Mouse (Mus musculus): ENCODE measurements around the gene Grin2a. TPM values are rescaled to one million over a fixed set of nuclear protein-coding genes. Genes with fewer than 3 reads are reported as not detected.

The Grin2a gene
- polyA plus RNA-seq, 1 experiment from 2014 or later = 10.2 TPM

DNA sequence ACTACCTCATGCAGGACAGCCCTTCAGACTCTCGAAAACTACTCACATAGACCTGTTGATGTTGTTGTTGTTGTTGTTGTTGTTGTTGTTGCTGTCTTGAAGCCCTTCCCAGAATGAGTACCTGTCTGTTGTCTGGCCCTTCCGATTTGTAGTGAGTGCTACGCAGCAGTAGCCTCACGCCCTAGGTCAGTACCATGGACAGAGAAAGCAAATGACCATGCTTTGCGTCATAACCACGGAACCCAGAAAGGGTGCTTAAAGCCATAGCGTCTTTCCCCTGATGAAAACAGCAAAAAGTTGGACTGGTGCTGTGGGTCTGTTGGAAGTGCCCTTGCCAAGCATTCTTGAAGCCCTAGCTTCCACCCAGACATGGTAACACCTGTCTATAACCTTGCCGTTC lies 158.8 kb downstream of the Grin2a start:
- Histone ChIP-seq H3K9me3 (no peaks in the 10 kb centered on the region), H3K27ac (replicated peaks) (no peak overlapping the region), H3K4me1 (replicated peaks) (no peaks in the 10 kb centered on the region), H3K4me2 (no peak overlapping the region), H3K4me3 (no peak overlapping the region), H3K9ac (no peak overlapping the region), H3K27me3 (no peaks in the 10 kb centered on the region), H3K36me3 (no peaks in the 10 kb centered on the region)
- WGBS = 50% methylated on average over 8 of the region's 8 CpGs
- no peak for ATAC-seq (ENCODE audit: low FRiP score, low read depth)

DNA sequence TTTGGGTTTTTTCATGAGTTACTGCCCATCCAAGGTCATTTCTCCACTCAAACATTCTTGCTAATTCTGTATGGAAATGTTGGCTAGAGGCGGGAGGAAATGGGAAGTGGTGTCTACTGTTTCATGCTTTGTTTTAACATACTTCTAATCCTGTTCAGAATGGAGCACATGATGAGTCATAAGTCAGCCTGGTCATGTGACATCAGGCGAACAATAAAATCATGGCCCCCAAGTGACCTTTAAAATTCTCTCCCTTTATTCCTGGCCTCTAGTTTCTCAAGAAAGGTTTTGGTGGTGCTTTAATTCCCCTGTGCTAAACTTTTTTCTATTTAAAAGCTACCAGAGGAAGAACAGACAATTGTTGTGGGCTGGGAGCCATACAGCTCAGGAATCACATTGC lies 161.1 kb downstream of the Grin2a start:
- Histone ChIP-seq H3K4me3 (no peak overlapping the region), H3K27ac (replicated peaks) (no peak overlapping the region), H3K4me1 (replicated peaks) (no peaks in the 10 kb centered on the region), H3K9me3 (no peaks in the 10 kb centered on the region), H3K36me3 (no peaks in the 10 kb centered on the region), H3K27me3 (no peaks in the 10 kb centered on the region), H3K9ac (no peak overlapping the region), H3K4me2 (no peak overlapping the region)
- WGBS = 90% methylated on average over 2 of the region's 2 CpGs
- ATAC-seq (ENCODE audit: low FRiP score, low read depth) = no peak

DNA sequence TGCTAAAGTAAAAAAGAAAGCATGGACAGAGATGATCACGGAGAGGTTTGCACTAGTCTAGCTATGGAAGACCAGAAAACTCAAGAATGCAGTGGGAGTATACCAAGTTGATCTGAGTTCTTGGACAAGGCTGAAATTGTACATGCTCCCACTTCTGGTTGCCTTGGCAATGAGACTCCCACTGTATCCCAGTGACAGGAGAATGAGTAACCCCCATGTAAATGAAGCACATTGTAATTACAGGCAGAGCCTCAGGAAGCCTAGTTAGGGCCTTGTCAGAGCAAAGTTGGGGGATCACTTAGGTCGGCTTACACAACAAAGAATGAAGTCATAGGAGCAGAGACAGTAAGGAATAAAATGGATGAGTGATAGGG lies 170.3 kb downstream of the Grin2a start:
- H3K36me3 ChIP-seq = no peaks in the 10 kb centered on the region
- WGBS = 69% methylated on average over 2 of the region's 2 CpGs
- no peak overlapping the region for H3K27ac ChIP-seq (replicated peaks)
- no peaks in the 10 kb centered on the region for H3K4me1 ChIP-seq (replicated peaks)
- no peaks in the 10 kb centered on the region for H3K9me3 ChIP-seq
- H3K27me3 ChIP-seq = no peaks in the 10 kb centered on the region
- ATAC-seq (ENCODE audit: low FRiP score, low read depth) = no peak
- no peak overlapping the region for H3K9ac ChIP-seq
- H3K4me2 ChIP-seq = no peak overlapping the region
- H3K4me3 ChIP-seq = no peak overlapping the region

DNA sequence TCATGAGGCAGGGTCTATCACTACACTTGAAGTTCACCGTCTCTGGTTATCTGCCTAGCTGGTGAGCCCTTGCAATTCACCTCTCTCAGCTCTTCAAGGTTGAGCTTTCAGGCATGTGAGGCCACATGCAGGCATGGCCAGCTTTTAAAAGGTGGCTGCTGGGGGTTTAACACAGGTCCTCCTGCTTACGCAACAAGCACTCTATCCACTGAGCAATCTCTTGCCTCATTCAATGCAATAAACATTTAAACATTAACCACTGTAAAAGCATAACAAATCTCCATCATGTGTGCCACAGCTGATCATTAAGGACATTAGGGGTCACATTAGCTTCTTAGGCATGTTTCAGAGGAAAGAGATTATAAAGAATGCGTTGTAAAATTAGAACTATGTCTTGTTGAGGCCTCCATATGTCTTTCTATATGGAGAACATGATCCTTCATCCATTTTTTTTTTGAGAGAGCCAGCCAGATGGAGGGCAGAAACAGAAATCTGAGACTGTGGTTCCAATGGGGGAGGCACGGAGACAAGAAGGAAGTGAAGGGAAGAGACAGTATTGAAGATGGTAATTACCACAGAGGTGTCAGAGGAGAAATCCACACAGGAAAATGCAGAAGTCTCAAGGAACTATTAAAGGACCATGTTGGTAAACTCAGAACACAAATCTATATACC lies 170.8 kb downstream of the Grin2a start:
- no peak overlapping the region for H3K4me3 ChIP-seq
- H3K9ac ChIP-seq = no peak overlapping the region
- no peaks in the 10 kb centered on the region for H3K9me3 ChIP-seq
- ATAC-seq (ENCODE audit: low FRiP score, low read depth) = no peak
- H3K4me1 ChIP-seq (replicated peaks) = no peaks in the 10 kb centered on the region
- H3K27ac ChIP-seq (replicated peaks) = no peak overlapping the region
- no peaks in the 10 kb centered on the region for H3K27me3 ChIP-seq
- 88% methylated on average over 4 of the region's 4 CpGs for WGBS
- no peaks in the 10 kb centered on the region for H3K36me3 ChIP-seq
- no peak overlapping the region for H3K4me2 ChIP-seq

DNA sequence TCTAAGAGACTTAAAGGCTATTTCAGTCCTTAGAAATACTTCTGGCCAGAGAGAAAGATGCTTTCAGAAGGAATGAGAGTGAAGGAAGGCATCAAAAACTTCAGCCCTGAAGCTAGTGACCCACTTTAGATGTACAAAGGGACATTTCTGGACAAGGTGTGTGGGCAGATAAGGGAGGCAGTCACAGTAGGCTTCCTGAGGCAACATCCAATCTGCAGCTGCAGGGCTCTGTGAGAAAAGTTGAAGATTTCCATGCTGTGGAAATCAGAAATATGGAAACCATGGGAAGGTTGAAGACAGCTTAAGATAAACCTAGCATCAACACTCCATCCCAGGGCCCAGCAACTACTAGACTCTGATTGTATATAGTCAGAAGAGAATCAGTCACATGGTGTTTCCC lies 171.7 kb downstream of the Grin2a start:
- no peak overlapping the region for H3K9ac ChIP-seq
- H3K27ac ChIP-seq (replicated peaks) = no peak overlapping the region
- no peaks in the 10 kb centered on the region for H3K4me1 ChIP-seq (replicated peaks)
- H3K36me3 ChIP-seq = no peaks in the 10 kb centered on the region
- no peak overlapping the region for H3K4me2 ChIP-seq
- no peak for ATAC-seq (ENCODE audit: low FRiP score, low read depth)
- no peak overlapping the region for H3K4me3 ChIP-seq
- no peaks in the 10 kb centered on the region for H3K27me3 ChIP-seq
- no peaks in the 10 kb centered on the region for H3K9me3 ChIP-seq

DNA sequence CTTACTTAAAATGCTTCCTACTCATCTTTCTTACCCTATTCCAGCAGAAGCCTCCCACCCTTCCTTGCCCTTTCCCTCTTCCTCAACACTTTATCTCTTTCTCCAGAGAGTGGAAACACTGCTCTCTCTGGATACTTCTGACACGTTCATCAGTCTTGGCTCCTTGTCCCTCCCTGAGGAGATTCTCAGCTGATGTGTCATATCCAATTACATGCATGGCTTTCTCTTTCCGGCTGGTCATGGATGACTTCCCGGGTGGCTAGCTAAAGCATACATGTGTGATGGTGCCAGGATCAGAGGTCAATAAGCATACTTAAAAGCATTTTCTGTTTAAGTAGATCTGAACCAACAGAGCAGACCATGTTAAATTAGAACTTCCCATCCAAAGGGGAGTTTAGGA lies 175.9 kb downstream of the Grin2a start:
- no peaks in the 10 kb centered on the region for H3K36me3 ChIP-seq
- no peaks in the 10 kb centered on the region for H3K9me3 ChIP-seq
- no peak overlapping the region for H3K9ac ChIP-seq
- H3K27ac ChIP-seq (replicated peaks) = no peak overlapping the region
- no peak overlapping the region for H3K4me2 ChIP-seq
- H3K4me3 ChIP-seq = no peak overlapping the region
- ATAC-seq (ENCODE audit: low FRiP score, low read depth) = no peak
- no peaks in the 10 kb centered on the region for H3K4me1 ChIP-seq (replicated peaks)
- no peaks in the 10 kb centered on the region for H3K27me3 ChIP-seq
- 33% methylated on average over 3 of the region's 3 CpGs for WGBS

DNA sequence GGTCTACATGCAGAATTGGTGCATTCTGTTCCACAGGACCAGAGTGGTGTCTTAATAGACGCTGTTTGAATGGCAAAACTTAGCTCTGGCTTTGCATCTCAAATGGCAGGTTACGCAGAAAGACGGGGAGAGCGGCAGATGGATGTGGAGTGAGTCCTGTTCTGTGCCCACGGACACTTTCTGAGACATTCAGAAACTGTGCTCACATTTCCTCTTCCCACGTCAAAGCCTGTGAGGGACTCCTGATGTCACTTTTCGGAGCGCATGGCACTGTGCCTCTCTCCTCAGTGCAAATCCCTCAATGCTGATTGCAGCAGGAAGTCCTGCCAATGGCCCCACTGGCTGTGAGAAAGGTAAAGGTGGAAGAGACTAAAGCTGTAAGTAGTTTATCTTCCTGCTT lies 194.0 kb downstream of the Grin2a start:
- Histone ChIP-seq H3K4me2 (no peak overlapping the region), H3K4me3 (no peak overlapping the region), H3K27me3 (no peaks in the 10 kb centered on the region), H3K36me3 (no peaks in the 10 kb centered on the region), H3K9ac (no peak overlapping the region), H3K9me3 (no peaks in the 10 kb centered on the region), H3K4me1 (replicated peaks) (no peaks in the 10 kb centered on the region), H3K27ac (replicated peaks) (no peak overlapping the region)
- no peak for ATAC-seq (ENCODE audit: low FRiP score, low read depth)
- 91% methylated on average over 8 of the region's 8 CpGs for WGBS

DNA sequence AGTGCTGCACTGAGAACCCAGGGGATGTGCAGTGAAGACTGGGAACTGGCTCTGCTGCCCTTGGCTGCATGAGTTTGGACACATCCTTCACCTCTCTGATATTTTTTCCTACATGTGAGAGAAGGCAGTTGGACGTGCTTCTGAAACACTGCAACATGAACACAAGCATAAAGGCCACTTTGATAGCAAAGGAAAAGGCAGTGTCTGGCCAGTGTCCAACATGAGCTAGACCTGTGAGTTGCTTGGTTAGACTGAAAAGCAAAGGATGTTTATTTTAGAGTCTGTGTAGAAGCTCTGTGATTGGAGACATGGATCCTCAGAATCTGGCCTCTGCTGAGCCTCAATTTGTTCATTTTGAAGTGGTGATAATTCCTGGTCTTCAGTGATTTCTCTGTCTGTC lies 195.1 kb downstream of the Grin2a start:
- Histone ChIP-seq H3K4me3 (no peak overlapping the region), H3K4me2 (no peak overlapping the region), H3K36me3 (no peaks in the 10 kb centered on the region), H3K9ac (no peak overlapping the region), H3K4me1 (replicated peaks) (no peaks in the 10 kb centered on the region), H3K27me3 (no peaks in the 10 kb centered on the region), H3K27ac (replicated peaks) (no peak overlapping the region), H3K9me3 (no peaks in the 10 kb centered on the region)
- WGBS = 83% methylated on average over 1 of the region's 1 CpGs
- ATAC-seq (ENCODE audit: low FRiP score, low read depth) = no peak

DNA sequence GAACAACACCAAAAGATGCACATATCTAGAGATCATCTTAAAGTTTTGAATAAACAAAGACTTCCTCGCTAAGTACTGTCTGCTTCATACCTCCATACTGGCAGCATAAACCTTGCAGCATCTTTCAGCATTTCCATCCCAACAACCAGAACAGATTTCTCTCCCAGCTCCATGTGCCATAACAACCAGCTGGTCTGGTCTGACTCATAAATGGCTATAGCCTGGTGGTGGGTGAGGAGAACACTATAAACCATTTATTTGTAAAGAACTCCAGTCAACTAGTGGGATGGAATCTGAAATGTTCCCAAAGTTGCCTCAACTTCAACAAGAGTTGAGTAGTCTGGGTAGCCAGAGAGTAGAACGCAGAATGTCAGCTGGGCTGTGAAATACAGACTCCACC lies 202.4 kb downstream of the Grin2a start:
- H3K4me1 ChIP-seq (replicated peaks) = no peaks in the 10 kb centered on the region
- H3K4me2 ChIP-seq = no peak overlapping the region
- H3K27me3 ChIP-seq = no peaks in the 10 kb centered on the region
- no peaks in the 10 kb centered on the region for H3K9me3 ChIP-seq
- H3K4me3 ChIP-seq = no peak overlapping the region
- H3K36me3 ChIP-seq = no peaks in the 10 kb centered on the region
- 99% methylated on average over 2 of the region's 2 CpGs for WGBS
- H3K27ac ChIP-seq (replicated peaks) = no peak overlapping the region
- no peak overlapping the region for H3K9ac ChIP-seq
- ATAC-seq (ENCODE audit: low FRiP score, low read depth) = no peak

DNA sequence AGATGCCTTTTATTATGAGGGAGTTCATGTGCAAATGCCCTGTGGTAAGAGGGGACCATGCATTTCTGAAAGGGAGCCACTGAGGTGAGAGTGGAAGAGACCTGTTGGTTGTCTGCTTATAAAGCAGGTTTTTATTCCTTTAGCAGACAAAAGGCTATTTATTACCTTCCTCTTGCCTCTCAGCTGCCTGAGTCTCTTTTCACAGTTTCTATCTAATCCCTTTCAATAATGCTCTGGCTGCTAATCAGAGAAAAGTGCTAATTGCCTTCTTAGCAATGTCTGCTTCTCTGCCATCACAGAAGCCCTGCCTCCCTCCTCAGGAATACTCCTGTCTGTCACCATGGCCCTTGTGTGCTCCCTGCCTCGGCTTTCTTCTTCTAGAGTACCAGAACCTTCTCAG lies 209.1 kb downstream of the Grin2a start:
- no peaks in the 10 kb centered on the region for H3K27me3 ChIP-seq
- no peak overlapping the region for H3K27ac ChIP-seq (replicated peaks)
- no peak for ATAC-seq (ENCODE audit: low FRiP score, low read depth)
- H3K9ac ChIP-seq = no peak overlapping the region
- WGBS = 67% methylated on average over 1 of the region's 1 CpGs
- no peaks in the 10 kb centered on the region for H3K36me3 ChIP-seq
- H3K4me2 ChIP-seq = no peak overlapping the region
- H3K9me3 ChIP-seq = no peaks in the 10 kb centered on the region
- H3K4me1 ChIP-seq (replicated peaks) = no peaks in the 10 kb centered on the region
- no peak overlapping the region for H3K4me3 ChIP-seq

DNA sequence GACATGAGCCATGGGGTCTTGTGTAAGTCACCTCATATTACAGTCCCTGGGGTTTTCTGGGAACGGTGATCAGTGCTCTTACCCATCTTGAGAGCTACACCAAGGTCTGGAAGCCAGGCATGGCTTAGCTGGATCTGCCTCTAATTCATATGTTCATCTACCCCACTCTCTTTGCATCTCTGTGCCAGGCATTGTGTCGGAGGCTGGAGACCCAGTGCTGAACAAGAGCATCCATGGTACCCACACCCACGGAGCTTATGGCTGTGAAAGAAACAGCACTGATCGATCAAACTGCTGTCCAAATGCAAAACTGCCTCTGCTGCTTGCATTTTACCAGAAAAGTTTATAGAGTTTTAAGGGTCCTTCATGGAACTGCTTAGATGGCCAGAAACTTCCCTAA lies 209.5 kb downstream of the Grin2a start:
- 88% methylated on average over 4 of the region's 4 CpGs for WGBS
- Histone ChIP-seq H3K27me3 (no peaks in the 10 kb centered on the region), H3K4me2 (no peak overlapping the region), H3K27ac (replicated peaks) (no peak overlapping the region), H3K4me3 (no peak overlapping the region), H3K4me1 (replicated peaks) (no peaks in the 10 kb centered on the region), H3K9ac (no peak overlapping the region), H3K9me3 (no peaks in the 10 kb centered on the region), H3K36me3 (no peaks in the 10 kb centered on the region)
- ATAC-seq (ENCODE audit: low FRiP score, low read depth) = no peak

DNA sequence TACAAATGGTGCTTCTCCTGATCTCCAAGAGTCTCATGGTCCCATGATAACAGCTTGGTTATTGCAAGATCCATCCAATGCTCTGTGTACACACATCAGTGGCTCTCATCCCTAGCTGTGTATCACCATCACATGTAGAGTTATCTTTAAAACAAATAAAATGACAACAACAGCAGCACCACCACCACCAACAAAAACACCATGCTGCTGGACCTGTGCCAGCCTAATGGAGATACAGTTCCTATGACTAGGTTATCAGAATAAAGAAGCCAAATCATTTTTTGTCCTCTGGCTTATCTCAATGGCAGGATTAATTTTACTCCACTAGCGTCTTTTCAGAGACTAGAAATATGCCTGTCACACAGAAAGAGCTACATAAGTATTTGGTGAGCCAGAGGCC lies 226.4 kb downstream of the Grin2a start:
- H3K4me2 ChIP-seq = no peak overlapping the region
- no peaks in the 10 kb centered on the region for H3K9me3 ChIP-seq
- no peaks in the 10 kb centered on the region for H3K4me1 ChIP-seq (replicated peaks)
- ATAC-seq (ENCODE audit: low FRiP score, low read depth) = no peak
- 81% methylated on average over 1 of the region's 1 CpGs for WGBS
- H3K4me3 ChIP-seq = no peak overlapping the region
- H3K27ac ChIP-seq (replicated peaks) = no peak overlapping the region
- H3K36me3 ChIP-seq = no peaks in the 10 kb centered on the region
- no peak overlapping the region for H3K9ac ChIP-seq
- no peaks in the 10 kb centered on the region for H3K27me3 ChIP-seq

DNA sequence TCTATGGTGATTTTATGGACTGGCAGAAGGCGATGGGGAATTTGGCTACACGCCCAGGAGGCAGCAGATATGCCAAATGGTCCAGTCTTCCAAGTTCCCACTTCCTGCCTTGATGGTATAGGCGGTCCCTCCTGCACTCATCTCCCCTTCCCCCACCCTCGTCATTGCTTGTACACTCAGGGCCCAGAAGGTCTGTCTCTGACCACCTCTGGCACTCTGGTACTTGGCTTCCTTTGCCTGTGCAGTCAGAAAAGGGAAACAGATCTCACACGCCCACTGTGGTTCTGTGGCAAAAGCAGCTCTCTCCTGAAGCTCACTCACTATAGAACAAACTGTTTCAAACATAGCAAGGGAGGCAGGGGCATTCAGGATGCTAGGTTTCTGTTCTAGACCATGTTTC lies 227.0 kb downstream of the Grin2a start:
- Histone ChIP-seq H3K27ac (replicated peaks) (no peak overlapping the region), H3K4me2 (no peak overlapping the region), H3K9me3 (no peaks in the 10 kb centered on the region), H3K4me1 (replicated peaks) (no peaks in the 10 kb centered on the region), H3K9ac (no peak overlapping the region), H3K27me3 (no peaks in the 10 kb centered on the region), H3K36me3 (no peaks in the 10 kb centered on the region), H3K4me3 (no peak overlapping the region)
- 52% methylated on average over 5 of the region's 5 CpGs for WGBS
- ATAC-seq (ENCODE audit: low FRiP score, low read depth) = 0 out of 2 replicates have a peak, but pooled peaks have one; percentile 68

Data from hindbrain, embryonic 15.5 days (tissue).